Mouse (Mus musculus) bone marrow, adult 2 months (tissue): Measurements from ENCODE around the gene Btd.

ENCODE experiments used
- CTCF ChIP-seq: fragments of 200-500 bp; IDR thresholded peaks from 2 replicates; pipeline ENCODE4 v1.5.1; 2011; ENCODE audit warnings: low read length, control low read depth; ENCODE audit not compliant: control insufficient read depth, insufficient read depth
- POLR2A ChIP-seq: fragments of 200-500 bp; IDR thresholded peaks from 2 replicates; pipeline ENCODE4 v1.6.1; 2011; ENCODE audit warnings: low read depth, mild to moderate bottlenecking, control low read depth, low read length, borderline replicate concordance; ENCODE audit not compliant: control insufficient read depth

DNA sequence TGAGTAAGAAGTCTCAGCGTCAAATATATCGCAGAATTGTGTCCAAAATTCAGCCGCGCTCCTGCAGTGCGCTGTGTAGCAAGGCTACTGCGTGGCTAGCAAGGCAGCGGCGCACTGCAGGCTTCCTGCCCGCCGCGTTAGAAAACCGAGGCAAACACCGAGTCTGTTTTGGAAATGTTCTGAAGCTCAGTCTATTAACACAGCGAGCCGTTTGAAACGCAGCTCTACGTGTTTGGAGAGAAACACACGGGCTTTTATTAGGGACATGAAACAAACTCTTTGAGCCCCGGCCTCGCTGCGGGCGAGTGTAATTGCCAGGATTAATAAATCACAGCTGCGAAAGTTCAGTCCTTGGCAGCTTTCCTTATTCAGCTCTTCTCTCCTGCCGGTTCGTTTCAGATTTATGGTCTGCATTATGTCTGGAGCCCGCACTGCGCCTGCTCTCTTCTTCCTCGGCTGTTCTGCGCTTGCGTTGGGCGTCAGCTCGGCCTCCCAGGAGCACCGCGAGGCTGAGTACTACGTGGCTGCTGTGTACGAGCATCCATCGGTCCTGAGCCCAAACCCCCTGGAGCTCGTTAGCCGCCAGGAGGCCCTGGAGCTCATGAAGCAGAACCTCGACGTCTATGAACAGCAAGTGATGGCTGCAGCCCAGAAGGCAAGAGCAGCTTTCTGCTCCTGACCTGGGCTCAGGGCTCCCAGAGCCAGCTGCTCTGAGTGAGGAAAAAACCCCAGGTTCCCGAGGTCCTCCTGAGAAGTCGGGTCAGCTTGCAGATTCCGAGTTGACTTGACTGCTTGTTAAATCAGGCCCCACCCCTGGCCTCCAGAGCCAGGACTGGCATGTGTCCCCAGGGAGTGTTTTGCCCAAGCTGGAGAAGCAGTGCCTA lies 21.1 kb downstream of the Btd start:
- peak; percentile 71; the same call in 1 of the 2 replicates for TF ChIP-seq POLR2A
- TF ChIP-seq CTCF = no peak
